Mouse (Mus musculus): Measurements from ENCODE around the gene Igsf6. TPM values are rescaled to one million over a fixed set of nuclear protein-coding genes. Genes with fewer than 3 reads are reported as not detected.
"Not testable (repeated sequence)": the region's sequence is repeated elsewhere in the genome, so short reads cannot be mapped to it uniquely, and the experiment has no call there.

Gene Igsf6
- total RNA-seq, 2 experiments from 2014 or later = 0.89 to 1.5 TPM

- no peak for DNase-seq
These were observed 14.7 kb downstream of the Igsf6 start for GRCm38 (mm10) chr7:121059477-121060218.

GRCm38 (mm10) chr7:121053071-121053470 is 21.3 kb downstream of the Igsf6 start:
- peak in 1 of 2 experiments; percentile 25 for DNase-seq

- no peak for DNase-seq
These were observed 26.7 kb downstream of the Igsf6 start for GRCm38 (mm10) chr7:121047624-121048023.

- DNase-seq = peak in 1 of 2 experiments; percentile 19
These were observed 28.5 kb downstream of the Igsf6 start for GRCm38 (mm10) chr7:121045671-121046453.

- DNase-seq = peak; percentile 64 to 72
These were observed 30.1 kb downstream of the Igsf6 start for GRCm38 (mm10) chr7:121044251-121044650.

GRCm38 (mm10) chr7:121043510-121043909 is 30.9 kb downstream of the Igsf6 start:
- DNase-seq = no peak

- no peak for DNase-seq
These were observed 31.4 kb downstream of the Igsf6 start for GRCm38 (mm10) chr7:121043004-121043403.

- DNase-seq = no peak
These were observed 32.4 kb downstream of the Igsf6 start for GRCm38 (mm10) chr7:121041989-121042388.

GRCm38 (mm10) chr7:121040595-121040994 is 33.8 kb downstream of the Igsf6 start:
- DNase-seq = no peak

- DNase-seq = peak; percentile 52 to 70
These were observed 39.1 kb downstream of the Igsf6 start for GRCm38 (mm10) chr7:121035161-121035721.

GRCm38 (mm10) chr7:121034701-121035141 is 39.7 kb downstream of the Igsf6 start:
- DNase-seq = peak; percentile 71 to 81

GRCm38 (mm10) chr7:121033856-121034652 is 40.3 kb downstream of the Igsf6 start, which contains the start of gene Mettl9:
Gene Mettl9 (plus strand): TSS chr7:121034445.
- DNase-seq = peak; percentile 94 to 95

- not testable (repeated sequence) for DNase-seq
These were observed 44.4 kb downstream of the Igsf6 start for GRCm38 (mm10) chr7:121029947-121030346.

GRCm38 (mm10) chr7:121026300-121026699 is 48.1 kb downstream of the Igsf6 start:
- DNase-seq = no peak

GRCm38 (mm10) chr7:121025221-121026008 is 49.0 kb downstream of the Igsf6 start:
- DNase-seq = no peak

GRCm38 (mm10) chr7:121020277-121020676 is 54.1 kb downstream of the Igsf6 start:
- DNase-seq = peak in 1 of 2 experiments; percentile 32

- no peak for DNase-seq
These were observed 55.6 kb downstream of the Igsf6 start for GRCm38 (mm10) chr7:121018778-121019177.

GRCm38 (mm10) chr7:121014486-121014885 is 59.9 kb downstream of the Igsf6 start:
- no peak for DNase-seq
